Mouse (Mus musculus) ES-Bruce4 (cell line): ENCODE measurements around the gene Hcls1.

Experiments used
- CTCF ChIP-seq: IDR thresholded peaks from one replicate; pipeline ENCODE4 v1.8.1; 2011; ENCODE audit warnings: low read depth, low read length
- POLR2A ChIP-seq: IDR thresholded peaks from one replicate; pipeline ENCODE4 v1.8.1; 2011; ENCODE audit warnings: low read length; ENCODE audit not compliant: insufficient read depth

- no peak for TF ChIP-seq CTCF
- TF ChIP-seq POLR2A: no peak
These were observed 44.2 kb upstream of the Hcls1 start for GRCm38 (mm10) chr16:36890559-36890958.
